ENCODE assay signal across 8 mouse cellular contexts in the genomic region with DNA sequence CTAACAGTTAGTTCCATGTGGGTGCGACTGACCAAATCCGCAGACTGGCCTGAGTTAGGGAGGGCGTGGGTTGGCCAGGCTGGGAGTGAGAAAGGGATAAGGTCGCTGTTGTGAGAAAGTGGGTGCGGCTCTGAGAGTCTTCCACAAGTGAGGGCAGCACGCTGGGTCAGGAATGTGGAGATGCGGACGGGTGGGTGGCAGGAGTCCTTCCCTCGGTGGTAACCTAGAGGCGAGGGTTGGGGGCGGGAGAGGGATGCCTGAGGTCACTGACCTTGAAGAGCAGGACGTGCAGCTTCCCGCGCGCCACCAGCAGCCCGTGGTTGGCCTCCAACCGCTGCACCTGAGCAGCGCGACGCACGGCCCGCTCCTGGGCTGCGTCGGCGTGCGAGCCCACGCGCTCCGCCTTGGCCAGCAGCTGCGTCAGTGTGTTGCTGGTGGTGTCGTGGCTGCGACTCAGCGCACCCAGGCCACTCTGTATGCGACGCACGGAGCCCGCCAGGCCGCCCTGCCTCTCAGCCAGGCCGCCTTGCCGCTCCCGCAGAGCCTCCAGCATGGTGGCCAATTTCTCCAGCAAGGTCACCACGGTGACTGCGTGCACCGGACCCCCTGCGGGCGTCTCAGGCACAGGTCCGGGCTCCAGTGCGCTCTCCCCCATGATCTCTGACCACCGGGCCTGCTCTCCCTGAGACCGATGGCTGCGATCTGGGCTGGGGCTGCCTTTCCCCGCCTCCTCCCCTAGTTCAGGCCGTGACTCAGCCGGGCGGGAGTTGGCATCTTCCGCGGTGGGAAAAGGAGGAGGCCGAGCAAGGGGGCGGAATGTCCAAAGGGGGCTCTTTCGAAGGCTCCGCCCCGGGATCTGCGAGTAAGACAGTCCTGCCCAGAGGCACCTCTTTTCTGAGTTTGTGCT. TPM values are rescaled to one million over a fixed set of nuclear protein-coding genes. Genes with fewer than 3 reads are reported as not detected.
DNase-seq lines count a peak whose midpoint lies in the region; ATAC-seq lines count a peak whose summit lies in the region.

A gene (minus strand): TSS at position 796 of the 907 bp plus-strand sequence.

- peak within 1 kb of the TSS; percentile 56 for H3K4me3 ChIP-seq in intestine, embryonic 15.5 days (replicated peaks)

- H3K4me2 ChIP-seq in intestine, embryonic 15.5 days (replicated peaks): peak within 1 kb of the TSS; percentile 93

- H3K27me3 ChIP-seq in intestine, embryonic 15.5 days (replicated peaks): no peaks in the 10 kb centered on the region; the same call in 1 of the 2 replicates

- 4% methylated on average over 62 of the region's 63 CpGs for WGBS in intestine, embryonic 15.5 days

- 0 out of 2 replicates have a peak, but pooled peaks cover 7% of the 10 kb centered on the region for H3K4me1 ChIP-seq in intestine, embryonic 15.5 days (replicated peaks)

- peak within 1 kb of the TSS; percentile 87 for H3K27ac ChIP-seq in intestine, embryonic 15.5 days

- H3K36me3 ChIP-seq in intestine, embryonic 15.5 days: no peaks in the 10 kb centered on the region

- H3K9me3 ChIP-seq in intestine, embryonic 15.5 days: no peaks in the 10 kb centered on the region

- H3K9ac ChIP-seq in intestine, embryonic 15.5 days: peak within 1 kb of the TSS; percentile 66

- peak; percentile 89 for ATAC-seq in intestine, embryonic 15.5 days
- ATAC-seq in megakaryocyte-erythroid progenitor cell, adult 5-6 weeks (replicated peaks; ENCODE audit: low FRiP score, low TSS enrichment, poor library complexity, severe bottlenecking): peak; percentile 59

- peak; percentile 57 for DNase-seq in layer of hippocampus, adult 11-12 months (ENCODE audit: low spot score)
- no peak for DNase-seq in layer of hippocampus, adult 9-10 months (ENCODE audit: low spot score)
- peak; percentile 75 for DNase-seq in embryo, embryonic 9.5 days (ENCODE audit: extremely low spot score)
- peak; percentile 81 to 89 for DNase-seq in gastrocnemius, postnatal 4 days (ENCODE audit: low spot score in 2 of 2)
- peak; percentile 48 to 51 for DNase-seq in left cerebral cortex, postnatal 14 days (ENCODE audit: low spot score in 2 of 2)
- peak; percentile 81 for DNase-seq in skeletal muscle tissue, adult 2 months (ENCODE audit: low read depth, low spot score)

- intact Hi-C loops in left cerebral cortex, postnatal 14 days (cut with DNase I): loop anchor here (5.0 kb wide), 1 partner anchor 36 kb away; no protein-coding TSS in a partner anchor

RNA-seq across cellular contexts. Expression of the gene that starts here (rescaled TPM):
- 10 to 100 TPM; 63.8 to 65.3 TPM for total RNA-seq in gastrocnemius, postnatal 4 days (2021)
- polyA plus RNA-seq in intestine, embryonic 15.5 days (2015; fragmentation: Nextera tagmentation; extraction: Ambion mirVana): 93.1 and 95.0 TPM in 2 replicates
- total RNA-seq in left cerebral cortex, postnatal 14 days (2021): 10 to 100 TPM; 19.0 to 21.1 TPM
- not detected in 2 replicates for total RNA-seq in megakaryocyte-erythroid progenitor cell, adult 5-6 weeks (2014; fragmentation: Nextera tagmentation)
- total RNA-seq in megakaryocyte-erythroid progenitor cell, adult 5-6 weeks (2017): 0.61 and 0.75 TPM in 2 replicates

Comparison
In these comparisons a context has a peak if more than half of its experiments do, and no peak if none do; other contexts are left out.
1. RNA of the gene that starts here (total RNA-seq): 63.8 to 65.3 TPM in gastrocnemius, postnatal 4 days and 19.0 to 21.1 TPM in left cerebral cortex, postnatal 14 days; 0.61 to 0.75 TPM in megakaryocyte-erythroid progenitor cell, adult 5-6 weeks; every median in the first group is over 10 times any median in the second.
2. Peak in ATAC-seq in megakaryocyte-erythroid progenitor cell, adult 5-6 weeks; RNA of the gene not detected or under 1 TPM.